ENCODE assay signal across 8 mouse cellular contexts in genomic region chr16:84971535-84972330, GRCm38 (mm10).
A peak's percentile ranks its signal among the peaks of the same experiment; 100 is the strongest.
DNase-seq lines count a peak whose midpoint lies in the region; ATAC-seq and TF ChIP-seq lines count a peak whose summit lies in the region.

No protein-coding gene starts in this region.

- TF ChIP-seq POLR2A in liver, adult 2 months (IDR thresholded peaks at IDR 0.05; ENCODE audit: extremely low read depth, insufficient read depth, low read length): no peak

- H3K27me3 ChIP-seq in liver, adult 2 months (ENCODE audit: control insufficient read depth, insufficient read depth, low read length): no peaks in the 10 kb centered on the region
- no peaks in the 10 kb centered on the region for H3K27me3 ChIP-seq in forebrain, embryonic 14.5 days (replicated peaks; ENCODE audit: control insufficient read depth, insufficient read depth, low read length)
- H3K27me3 ChIP-seq in midbrain, embryonic 16.5 days (ENCODE audit: control insufficient read depth, insufficient read depth, low read depth, low read length): no peaks in the 10 kb centered on the region

- no peaks in the 10 kb centered on the region; the same call in 1 of the 2 replicates for H3K4me1 ChIP-seq in liver, adult 2 months (ENCODE audit: control insufficient read depth, insufficient read depth, low read length)
- H3K4me1 ChIP-seq in forebrain, embryonic 14.5 days (ENCODE audit: control insufficient read depth, insufficient read depth, low read length): peaks cover 9% of the 10 kb centered on the region; the same call in 1 of the 2 replicates
- H3K4me1 ChIP-seq in midbrain, embryonic 16.5 days (ENCODE audit: control insufficient read depth, insufficient read depth, low read length): peaks cover 12% of the 10 kb centered on the region

- 65% methylated on average over 16 of the region's 16 CpGs for WGBS in liver, adult 2 months
- WGBS in forebrain, embryonic 14.5 days: 51% methylated on average over 16 of the region's 16 CpGs
- WGBS in midbrain, embryonic 16.5 days: 25% methylated on average over 16 of the region's 16 CpGs

- no peak overlapping the region for H3K4me3 ChIP-seq in liver, adult 2 months (ENCODE audit: insufficient read depth, low read depth, low read length)
- no peak overlapping the region for H3K4me3 ChIP-seq in forebrain, embryonic 14.5 days (ENCODE audit: low read depth, low read length)
- H3K4me3 ChIP-seq in midbrain, embryonic 16.5 days (ENCODE audit: low read depth, low read length): no peak overlapping the region

- peak; percentile 58 for ATAC-seq in forebrain, embryonic 14.5 days
- peak; percentile 10 for ATAC-seq in inflammation-experienced regulatory T-cells, adult 6 months
- ATAC-seq in midbrain, embryonic 16.5 days: peak; percentile 77

- peak overlapping the region; percentile 8 for H3K27ac ChIP-seq in liver, adult 2 months (replicated peaks; ENCODE audit: insufficient read depth, low read depth, low read length)
- no peak overlapping the region for H3K27ac ChIP-seq in forebrain, embryonic 14.5 days (ENCODE audit: low read depth, low read length)
- peak overlapping the region; percentile 51 for H3K27ac ChIP-seq in midbrain, embryonic 16.5 days (ENCODE audit: low read length)

- no peaks in the 10 kb centered on the region for H3K79me2 ChIP-seq in liver, adult 2 months (ENCODE audit: control insufficient read depth, insufficient read depth, low read length)

- TF ChIP-seq CTCF in liver, adult 2 months (IDR thresholded peaks at IDR 0.05; ENCODE audit: low read depth, low read length): no peak

- H3K4me2 ChIP-seq in forebrain, embryonic 14.5 days (ENCODE audit: low read length): no peak overlapping the region
- H3K4me2 ChIP-seq in midbrain, embryonic 16.5 days (ENCODE audit: low read length): peak overlapping the region; percentile 21

- H3K9me3 ChIP-seq in forebrain, embryonic 14.5 days (replicated peaks; ENCODE audit: control insufficient read depth, low read length): no peaks in the 10 kb centered on the region
- no peaks in the 10 kb centered on the region for H3K9me3 ChIP-seq in midbrain, embryonic 16.5 days (replicated peaks; ENCODE audit: control insufficient read depth, low read length, poor library complexity, severe bottlenecking)

- no peak overlapping the region for H3K9ac ChIP-seq in liver, adult 2 months (ENCODE audit: low read depth, low read length)
- H3K9ac ChIP-seq in forebrain, embryonic 14.5 days (ENCODE audit: low read length): no peak overlapping the region
- H3K9ac ChIP-seq in midbrain, embryonic 16.5 days (ENCODE audit: low read depth, low read length): no peak overlapping the region

- 0 out of 2 replicates have a peak, but pooled peaks cover 1% of the 10 kb centered on the region for H3K36me3 ChIP-seq in liver, adult 2 months (ENCODE audit: control insufficient read depth, insufficient read depth, low read length)
- peaks cover 32% of the 10 kb centered on the region for H3K36me3 ChIP-seq in forebrain, embryonic 14.5 days (ENCODE audit: control insufficient read depth, insufficient read depth, low read length)
- peaks cover 4% of the 10 kb centered on the region; the same call in 1 of the 2 replicates for H3K36me3 ChIP-seq in midbrain, embryonic 16.5 days (ENCODE audit: control insufficient read depth, insufficient read depth, low read length)

- DNase-seq in liver, adult 2 months (ENCODE audit: extremely low read depth, low read depth, low spot score): peak; percentile 21
- no peak for DNase-seq in liver
- DNase-seq in forebrain, embryonic 14.5 days (ENCODE audit: low spot score): peak; percentile 65
- no peak for DNase-seq in thymus, postnatal 36 days
- no peak for DNase-seq in spleen, postnatal 4 days (ENCODE audit: low spot score in 2 of 2)
- DNase-seq in adrenal gland, postnatal 10 days: no peak

Comparison
In these comparisons a context has a peak if more than half of its experiments do, and no peak if none do; other contexts are left out.
1. DNase-seq: peak in liver, adult 2 months (single experiment) and forebrain, embryonic 14.5 days (single experiment); none in liver (single experiment), thymus, postnatal 36 days (0 of 2), spleen, postnatal 4 days (0 of 2) and adrenal gland, postnatal 10 days (single experiment).
2. ATAC-seq: peak in every context shown above with its lines; median percentile 77 in midbrain, embryonic 16.5 days; 58 in forebrain, embryonic 14.5 days; 10 in inflammation-experienced regulatory T-cells, adult 6 months.